Mouse (Mus musculus) stomach, postnatal 0 days (tissue): ENCODE measurements around the gene Ddx11.

Source experiments
- CTCF ChIP-seq: IDR thresholded peaks from 2 replicates; pipeline ENCODE4 v1.5.1; 2016; ENCODE audit warnings: antibody characterized with exemption, low read depth, mild to moderate bottlenecking, moderate library complexity
- EP300 ChIP-seq: optimal IDR thresholded peaks from 2 replicates; pipeline ENCODE3; 2016; ENCODE audit warnings: antibody characterized with exemption

DNA sequence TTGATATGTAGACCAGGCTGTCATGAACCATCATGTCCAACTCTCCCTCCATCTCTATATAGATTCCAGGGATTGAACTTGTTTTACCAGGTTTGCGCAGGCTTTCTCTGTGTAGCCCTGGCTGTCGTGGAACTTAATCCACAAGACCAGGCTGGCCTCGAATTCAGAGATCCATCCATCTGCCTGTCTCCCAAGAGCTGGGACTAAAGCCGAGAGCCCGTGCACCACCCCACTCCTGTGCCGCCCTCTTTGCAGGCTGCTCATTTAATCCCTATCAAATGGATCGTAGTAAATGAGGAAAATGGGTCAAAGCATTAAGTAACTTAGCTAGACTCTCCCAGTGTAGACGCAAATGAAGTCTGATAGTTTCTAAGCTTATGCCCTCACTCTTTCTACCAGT, 15.9 kb upstream of the Ddx11 start:
- TF ChIP-seq EP300 (no peak), CTCF (no peak)
